Mouse (Mus musculus) midbrain, embryonic 10.5 days (tissue): ENCODE results near the gene Olfr229. TPM values are rescaled to one million over a fixed set of nuclear protein-coding genes. Genes with fewer than 3 reads are reported as not detected.

Source experiments
- polyA plus RNA-seq: library from polyadenylated mRNA; unstranded; fragments of >200 nt; fragmentation: Nextera tagmentation; extraction: Ambion mirVana; gene quantifications from 2 replicates; pipeline ENCODE4 v1.2.1, GENCODE M21; 2016

Olfr229 gene
- polyA plus RNA-seq, 1 experiment from 2014 or later: not detected

Other genes with a start within 250 kb of the Olfr229 start
- not detected in 2 replicates for gene Olfr963, start 240.1 kb upstream of the Olfr229 start, polyA plus RNA-seq
- not detected in 2 replicates for gene Olfr149, start 200.2 kb upstream of the Olfr229 start, polyA plus RNA-seq
- not detected in 2 replicates for gene Olfr965, start 196.0 kb upstream of the Olfr229 start, polyA plus RNA-seq
- not detected in 2 replicates for gene Olfr150, start 176.4 kb upstream of the Olfr229 start, polyA plus RNA-seq
- gene Olfr967, start 161.1 kb upstream of the Olfr229 start, polyA plus RNA-seq: not detected in 2 replicates
- not detected in 2 replicates for gene Olfr968, start 124.1 kb upstream of the Olfr229 start, polyA plus RNA-seq
- not detected in 2 replicates for gene Olfr969, start 116.4 kb upstream of the Olfr229 start, polyA plus RNA-seq
- not detected in 2 replicates for gene Olfr970, start 98.5 kb upstream of the Olfr229 start, polyA plus RNA-seq
- not detected in 2 replicates for gene Olfr971, start 70.5 kb upstream of the Olfr229 start, polyA plus RNA-seq
- not detected in 2 replicates for gene Olfr972, start 40.9 kb upstream of the Olfr229 start, polyA plus RNA-seq
- gene Olfr974, start 30.2 kb downstream of the Olfr229 start, polyA plus RNA-seq: not detected in 2 replicates
- not detected in 2 replicates for gene Olfr975, start 44.7 kb downstream of the Olfr229 start, polyA plus RNA-seq
- not detected in 2 replicates for gene Olfr976, start 53.8 kb downstream of the Olfr229 start, polyA plus RNA-seq
- not detected in 2 replicates for gene Olfr978, start 84.8 kb downstream of the Olfr229 start, polyA plus RNA-seq
- gene Olfr979, start 96.1 kb downstream of the Olfr229 start, polyA plus RNA-seq: not detected in 2 replicates
- not detected in 2 replicates for gene Olfr980, start 102.2 kb downstream of the Olfr229 start, polyA plus RNA-seq
- gene Olfr981, start 114.1 kb downstream of the Olfr229 start, polyA plus RNA-seq: not detected in 2 replicates
- gene Olfr982, start 166.5 kb downstream of the Olfr229 start, polyA plus RNA-seq: not detected in 2 replicates
- not detected in 2 replicates for gene Olfr983, start 186.3 kb downstream of the Olfr229 start, polyA plus RNA-seq
- gene Olfr984, start 206.9 kb downstream of the Olfr229 start, polyA plus RNA-seq: not detected in 2 replicates
- gene Olfr985, start 222.8 kb downstream of the Olfr229 start, polyA plus RNA-seq: not detected in 2 replicates
- gene Tmem225, start 240.8 kb downstream of the Olfr229 start, polyA plus RNA-seq: not detected in 2 replicates